Mouse (Mus musculus): Measurements from ENCODE around the gene E130308A19Rik. TPM values are rescaled to one million over a fixed set of nuclear protein-coding genes. Genes with fewer than 3 reads are reported as not detected.

The E130308A19Rik gene
- polyA plus RNA-seq, 1 experiment from 2014 or later, result 24.1 TPM

DNA sequence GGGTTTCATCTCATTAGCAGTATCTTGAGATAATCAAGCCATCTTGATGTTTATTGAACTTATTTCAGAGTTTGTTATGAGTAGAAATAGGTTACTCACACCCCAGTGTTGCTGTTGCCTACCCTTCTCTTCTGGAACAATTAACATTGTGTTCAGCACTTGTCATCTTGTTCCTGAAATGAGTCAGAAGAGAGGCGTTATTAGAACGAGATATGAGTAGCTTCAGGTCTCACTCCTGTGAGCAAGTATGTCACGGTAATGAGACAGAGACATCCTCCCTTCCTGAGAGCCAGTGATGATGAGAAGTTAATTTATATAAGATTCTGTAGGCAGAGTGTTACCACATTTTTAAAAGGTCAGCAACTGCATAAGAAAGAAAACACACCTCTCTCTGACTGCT, 56.5 kb downstream of the E130308A19Rik start:
- H3K4me1 ChIP-seq (replicated peaks; ENCODE audit: control insufficient read depth, insufficient read depth, low read length), result no peaks in the 10 kb centered on the region
- H3K4me3 ChIP-seq (ENCODE audit: low read depth, low read length), result no peak overlapping the region
- no peak overlapping the region for H3K27ac ChIP-seq (ENCODE audit: low read depth)
- H3K9ac ChIP-seq (ENCODE audit: low read length), result no peak overlapping the region
- H3K27me3 ChIP-seq (replicated peaks; ENCODE audit: control insufficient read depth, insufficient read depth, low read length), result no peaks in the 10 kb centered on the region
- no peaks in the 10 kb centered on the region for H3K9me3 ChIP-seq (ENCODE audit: control insufficient read depth, low read length)
- no peak overlapping the region for H3K4me2 ChIP-seq (ENCODE audit: low read length)
- ATAC-seq (replicated peaks; ENCODE audit: low FRiP score, low TSS enrichment, low read depth) (no peak), DNase-seq (ENCODE audit: low spot score) (no peak)
- 73% methylated on average over 3 of the region's 3 CpGs for WGBS
- H3K36me3 ChIP-seq (ENCODE audit: control insufficient read depth, insufficient read depth, low read length), result no peaks in the 10 kb centered on the region

DNA sequence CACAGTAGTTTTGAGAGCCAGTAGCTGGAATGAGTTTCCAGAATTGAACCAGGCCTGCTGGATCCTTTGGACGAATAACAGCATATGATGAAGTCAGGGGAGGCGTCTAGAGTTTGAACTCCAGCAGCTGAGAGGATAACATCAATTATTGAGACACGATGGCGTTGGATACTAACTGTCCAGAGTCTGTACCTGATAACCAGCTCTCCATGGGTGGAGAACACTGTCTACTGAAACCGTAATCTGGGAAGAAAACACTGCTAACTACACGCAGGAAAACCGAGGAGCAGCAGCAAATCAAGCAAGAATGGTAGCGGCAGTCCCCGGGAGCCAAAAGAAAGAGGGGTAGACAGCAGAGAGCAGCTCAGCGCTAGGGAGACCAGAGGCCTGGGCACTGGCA, 56.9 kb downstream of the E130308A19Rik start:
- Histone ChIP-seq H3K4me3 (ENCODE audit: low read depth, low read length) (no peak overlapping the region), H3K4me2 (ENCODE audit: low read length) (no peak overlapping the region), H3K9ac (ENCODE audit: low read length) (no peak overlapping the region), H3K4me1 (replicated peaks; ENCODE audit: control insufficient read depth, insufficient read depth, low read length) (no peaks in the 10 kb centered on the region), H3K27ac (ENCODE audit: low read depth) (no peak overlapping the region), H3K36me3 (ENCODE audit: control insufficient read depth, insufficient read depth, low read length) (no peaks in the 10 kb centered on the region), H3K9me3 (ENCODE audit: control insufficient read depth, low read length) (no peaks in the 10 kb centered on the region), H3K27me3 (replicated peaks; ENCODE audit: control insufficient read depth, insufficient read depth, low read length) (no peaks in the 10 kb centered on the region)
- 72% methylated on average over 10 of the region's 10 CpGs for WGBS
- ATAC-seq (replicated peaks; ENCODE audit: low FRiP score, low TSS enrichment, low read depth) (no peak), DNase-seq (ENCODE audit: low spot score) (no peak)

DNA sequence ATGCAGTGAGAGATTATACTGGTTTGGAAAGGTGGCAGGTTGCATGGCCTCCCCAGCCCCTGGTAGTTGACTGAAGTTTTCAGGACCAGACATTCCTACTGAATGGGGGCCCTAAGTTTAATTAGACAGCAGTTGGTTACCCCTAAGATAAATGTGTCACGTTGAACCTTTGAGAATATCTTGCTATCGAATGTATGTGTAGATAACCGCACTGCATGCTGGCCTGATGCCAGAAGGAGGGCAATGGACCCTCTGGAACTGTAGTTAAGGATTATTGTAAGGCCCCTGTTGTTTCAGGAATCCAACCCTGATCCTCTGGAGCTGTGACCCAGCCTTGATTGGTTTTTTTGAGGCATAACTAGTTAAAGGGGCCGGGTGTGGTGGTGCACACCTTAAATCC, 58.3 kb downstream of the E130308A19Rik start:
- 67% methylated on average over 4 of the region's 4 CpGs for WGBS
- Histone ChIP-seq H3K36me3 (ENCODE audit: control insufficient read depth, insufficient read depth, low read length) (no peaks in the 10 kb centered on the region), H3K9ac (ENCODE audit: low read length) (no peak overlapping the region), H3K4me2 (ENCODE audit: low read length) (no peak overlapping the region), H3K4me3 (ENCODE audit: low read depth, low read length) (no peak overlapping the region), H3K9me3 (ENCODE audit: control insufficient read depth, low read length) (no peaks in the 10 kb centered on the region), H3K4me1 (replicated peaks; ENCODE audit: control insufficient read depth, insufficient read depth, low read length) (no peaks in the 10 kb centered on the region), H3K27ac (ENCODE audit: low read depth) (no peak overlapping the region), H3K27me3 (replicated peaks; ENCODE audit: control insufficient read depth, insufficient read depth, low read length) (no peaks in the 10 kb centered on the region)
- no peak for ATAC-seq (replicated peaks; ENCODE audit: low FRiP score, low TSS enrichment, low read depth)
- no peak for DNase-seq (ENCODE audit: low spot score)

DNA sequence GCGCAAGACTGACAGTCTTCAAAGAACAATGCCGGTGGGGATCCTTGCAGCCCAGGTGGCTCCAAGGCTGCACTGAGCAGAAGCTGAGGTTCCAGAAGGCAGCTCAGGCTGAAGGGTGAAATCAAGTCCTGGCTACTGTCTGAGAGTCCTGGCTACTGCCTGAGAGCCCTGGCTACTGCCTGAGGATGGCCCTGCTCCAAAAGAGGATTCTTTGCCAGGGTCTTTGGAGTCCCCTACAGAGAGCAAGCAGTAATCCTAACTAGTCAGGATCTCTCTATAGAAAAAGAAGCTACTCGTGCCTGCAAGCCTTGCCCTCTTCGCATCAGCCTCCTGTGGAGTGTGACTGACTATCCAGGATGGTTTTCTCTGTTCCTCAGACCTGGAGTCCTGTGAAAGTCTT, 60.7 kb downstream of the E130308A19Rik start:
- no peaks in the 10 kb centered on the region for H3K9me3 ChIP-seq (ENCODE audit: control insufficient read depth, low read length)
- ATAC-seq (replicated peaks; ENCODE audit: low FRiP score, low TSS enrichment, low read depth), result no peak
- 85% methylated on average over 4 of the region's 4 CpGs for WGBS
- no peaks in the 10 kb centered on the region for H3K4me1 ChIP-seq (replicated peaks; ENCODE audit: control insufficient read depth, insufficient read depth, low read length)
- H3K4me3 ChIP-seq (ENCODE audit: low read depth, low read length), result no peak overlapping the region
- no peak overlapping the region for H3K27ac ChIP-seq (ENCODE audit: low read depth)
- no peak overlapping the region for H3K9ac ChIP-seq (ENCODE audit: low read length)
- peaks cover 13% of the 10 kb centered on the region for H3K36me3 ChIP-seq (ENCODE audit: control insufficient read depth, insufficient read depth, low read length)
- H3K27me3 ChIP-seq (replicated peaks; ENCODE audit: control insufficient read depth, insufficient read depth, low read length), result no peaks in the 10 kb centered on the region
- no peak for DNase-seq (ENCODE audit: low spot score)
- no peak overlapping the region for H3K4me2 ChIP-seq (ENCODE audit: low read length)

DNA sequence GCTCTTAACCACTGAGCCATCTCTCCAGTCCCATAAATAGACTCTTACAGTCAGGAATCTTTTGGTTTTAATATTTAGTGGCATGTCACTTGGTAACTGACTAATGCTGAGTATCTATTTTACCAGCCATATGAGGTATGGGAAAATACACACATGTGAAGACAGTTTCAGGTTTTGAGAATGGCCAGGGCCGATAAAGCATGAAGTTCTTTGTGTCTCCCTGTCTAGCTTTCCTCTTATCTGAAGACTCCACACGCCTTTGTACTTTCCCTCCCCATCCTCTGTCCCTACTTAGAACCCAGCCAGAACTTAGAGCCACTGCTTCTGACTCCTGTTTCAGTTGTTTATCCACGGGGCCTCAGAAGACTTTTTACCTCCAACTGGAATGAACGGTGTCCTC, 63.0 kb downstream of the E130308A19Rik start:
- no peak for DNase-seq (ENCODE audit: low spot score)
- H3K36me3 ChIP-seq (ENCODE audit: control insufficient read depth, insufficient read depth, low read length), result peaks cover 13% of the 10 kb centered on the region
- no peaks in the 10 kb centered on the region for H3K4me1 ChIP-seq (replicated peaks; ENCODE audit: control insufficient read depth, insufficient read depth, low read length)
- no peaks in the 10 kb centered on the region for H3K27me3 ChIP-seq (replicated peaks; ENCODE audit: control insufficient read depth, insufficient read depth, low read length)
- H3K27ac ChIP-seq (ENCODE audit: low read depth), result no peak overlapping the region
- no peak for ATAC-seq (replicated peaks; ENCODE audit: low FRiP score, low TSS enrichment, low read depth)
- no peak overlapping the region for H3K4me2 ChIP-seq (ENCODE audit: low read length)
- WGBS, result 85% methylated on average over 4 of the region's 4 CpGs
- no peak overlapping the region for H3K9ac ChIP-seq (ENCODE audit: low read length)
- no peak overlapping the region for H3K4me3 ChIP-seq (ENCODE audit: low read depth, low read length)
- H3K9me3 ChIP-seq (ENCODE audit: control insufficient read depth, low read length), result no peaks in the 10 kb centered on the region

DNA sequence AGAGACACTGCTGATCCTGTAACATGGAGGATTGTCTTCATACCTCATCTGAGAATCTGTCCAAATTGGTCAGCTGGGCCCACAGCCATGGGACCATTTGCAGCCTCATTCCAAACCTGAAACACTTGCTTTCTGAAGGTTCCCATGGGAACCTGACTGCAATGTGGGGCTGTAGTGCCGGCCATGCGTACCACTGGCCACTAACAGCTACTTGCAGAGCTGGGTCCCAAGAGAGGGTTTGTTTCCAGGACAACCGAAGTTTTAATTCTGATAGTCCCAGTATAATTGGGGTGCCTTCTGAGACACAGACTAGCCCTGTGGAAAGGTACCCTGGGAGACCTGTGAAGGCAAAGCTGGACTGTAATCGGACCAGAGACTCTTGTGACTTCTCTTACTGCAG, 64.1 kb downstream of the E130308A19Rik start:
- WGBS, result 89% methylated on average over 4 of the region's 4 CpGs

DNA sequence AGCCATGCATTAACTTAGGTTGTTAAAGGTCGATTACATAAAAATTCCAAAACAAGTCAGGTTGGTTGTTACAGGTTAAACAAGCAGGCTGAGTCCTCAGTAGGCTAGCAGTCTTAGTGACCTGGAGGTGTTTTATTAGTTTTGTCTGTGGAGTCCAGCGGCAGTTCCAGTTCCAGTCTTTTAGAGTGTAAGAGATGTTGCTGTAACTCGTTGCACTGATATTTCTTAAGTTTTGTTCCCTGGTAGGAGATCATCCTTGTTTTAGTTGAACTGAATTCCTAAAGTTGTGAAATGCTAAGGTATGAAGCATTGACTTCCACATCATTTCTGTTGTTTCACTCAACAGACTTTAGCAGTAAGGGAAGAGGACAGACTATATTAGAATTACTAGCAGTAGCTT, 70.8 kb downstream of the E130308A19Rik start:
- ATAC-seq (replicated peaks; ENCODE audit: low FRiP score, low TSS enrichment, low read depth) (no peak), DNase-seq (ENCODE audit: low spot score) (no peak)
- no peak overlapping the region for H3K27ac ChIP-seq (ENCODE audit: low read depth)
- H3K36me3 ChIP-seq (ENCODE audit: control insufficient read depth, insufficient read depth, low read length), result no peaks in the 10 kb centered on the region
- H3K4me1 ChIP-seq (replicated peaks; ENCODE audit: control insufficient read depth, insufficient read depth, low read length), result 0 out of 2 replicates have a peak, but pooled peaks cover 4% of the 10 kb centered on the region
- H3K9me3 ChIP-seq (ENCODE audit: control insufficient read depth, low read length), result no peaks in the 10 kb centered on the region
- no peak overlapping the region for H3K9ac ChIP-seq (ENCODE audit: low read length)
- no peak overlapping the region for H3K4me2 ChIP-seq (ENCODE audit: low read length)
- H3K4me3 ChIP-seq (ENCODE audit: low read depth, low read length), result no peak overlapping the region
- 73% methylated on average over 3 of the region's 3 CpGs for WGBS
- no peaks in the 10 kb centered on the region for H3K27me3 ChIP-seq (replicated peaks; ENCODE audit: control insufficient read depth, insufficient read depth, low read length)

More for the DNA sequence above, 64.1 kb downstream of the E130308A19Rik start:
- H3K4me2 ChIP-seq (ENCODE audit: low read length), result no peak overlapping the region
- H3K36me3 ChIP-seq (ENCODE audit: control insufficient read depth, insufficient read depth, low read length), result peaks cover 13% of the 10 kb centered on the region
- H3K27me3 ChIP-seq (replicated peaks; ENCODE audit: control insufficient read depth, insufficient read depth, low read length), result no peaks in the 10 kb centered on the region
- no peaks in the 10 kb centered on the region for H3K9me3 ChIP-seq (ENCODE audit: control insufficient read depth, low read length)
- no peak overlapping the region for H3K9ac ChIP-seq (ENCODE audit: low read length)
- no peaks in the 10 kb centered on the region for H3K4me1 ChIP-seq (replicated peaks; ENCODE audit: control insufficient read depth, insufficient read depth, low read length)
- DNase-seq (ENCODE audit: low spot score), result no peak
- no peak for ATAC-seq (replicated peaks; ENCODE audit: low FRiP score, low TSS enrichment, low read depth)
- H3K4me3 ChIP-seq (ENCODE audit: low read depth, low read length), result no peak overlapping the region
- no peak overlapping the region for H3K27ac ChIP-seq (ENCODE audit: low read depth)

DNA sequence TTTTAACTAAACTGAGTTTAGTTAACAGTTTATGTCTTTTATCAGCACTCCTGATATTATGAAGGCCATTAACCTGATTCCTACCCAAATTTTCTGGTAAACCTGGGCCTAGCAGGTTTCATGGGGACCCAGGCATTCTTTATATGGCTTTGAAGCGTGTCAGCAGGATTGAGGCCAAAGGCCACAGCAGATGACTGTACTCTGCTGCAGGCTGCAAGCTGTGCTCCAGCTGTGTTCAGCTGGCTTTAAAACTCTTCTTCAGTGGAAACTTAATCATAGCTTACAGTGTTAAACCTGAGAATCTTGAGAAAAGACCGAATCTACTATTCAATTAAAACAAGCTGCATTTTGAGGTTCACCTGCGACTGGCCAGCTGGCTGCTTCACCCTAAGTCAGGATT, 71.9 kb downstream of the E130308A19Rik start:
- WGBS, result 53% methylated on average over 3 of the region's 3 CpGs
- ATAC-seq (replicated peaks; ENCODE audit: low FRiP score, low TSS enrichment, low read depth) (no peak), DNase-seq (ENCODE audit: low spot score) (no peak)
- no peaks in the 10 kb centered on the region for H3K27me3 ChIP-seq (replicated peaks; ENCODE audit: control insufficient read depth, insufficient read depth, low read length)
- H3K9me3 ChIP-seq (ENCODE audit: control insufficient read depth, low read length), result no peaks in the 10 kb centered on the region
- H3K36me3 ChIP-seq (ENCODE audit: control insufficient read depth, insufficient read depth, low read length), result no peaks in the 10 kb centered on the region
- H3K4me3 ChIP-seq (ENCODE audit: low read depth, low read length), result no peak overlapping the region
- H3K4me1 ChIP-seq (replicated peaks; ENCODE audit: control insufficient read depth, insufficient read depth, low read length), result 0 out of 2 replicates have a peak, but pooled peaks cover 4% of the 10 kb centered on the region
- H3K9ac ChIP-seq (ENCODE audit: low read length), result no peak overlapping the region
- H3K4me2 ChIP-seq (ENCODE audit: low read length), result no peak overlapping the region
- H3K27ac ChIP-seq (ENCODE audit: low read depth), result no peak overlapping the region

DNA sequence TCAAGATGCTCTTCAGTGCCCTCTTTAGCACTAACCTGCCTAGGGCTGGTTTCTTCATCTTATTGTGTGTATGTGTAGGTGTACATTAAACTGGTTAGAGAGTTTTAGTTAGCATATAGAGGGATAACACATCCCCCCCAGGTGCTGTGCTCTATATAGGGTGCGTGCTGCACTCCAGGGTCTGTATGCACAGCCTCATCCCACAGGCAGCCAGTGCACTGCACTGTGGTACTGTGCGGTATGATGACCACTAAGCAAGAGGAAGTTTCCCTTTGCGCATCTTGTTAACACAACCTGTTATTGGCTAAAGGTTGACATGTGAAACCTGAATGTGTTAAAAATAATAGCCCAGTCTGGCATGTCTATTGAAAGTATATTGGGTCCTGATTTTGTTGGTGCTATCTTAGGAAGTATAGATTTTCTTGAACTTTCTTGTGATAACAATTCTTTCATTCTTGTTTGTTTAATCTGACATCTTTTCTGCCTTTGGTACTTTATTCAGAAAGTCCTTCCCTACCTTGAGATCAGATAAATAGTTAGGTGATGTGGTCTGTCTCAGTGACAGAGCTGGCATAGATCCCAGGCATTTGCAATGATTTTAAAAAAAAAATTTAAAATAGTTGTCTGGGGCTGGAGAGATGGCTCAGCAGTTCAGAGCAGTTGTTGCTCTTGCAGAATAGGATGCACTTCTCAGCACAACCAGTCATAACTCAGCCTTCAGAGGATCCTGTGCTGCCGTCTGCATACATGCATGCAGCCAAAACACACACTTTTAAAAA, 73.2 kb downstream of the E130308A19Rik start:
- Histone ChIP-seq H3K4me1 (replicated peaks; ENCODE audit: control insufficient read depth, insufficient read depth, low read length) (0 out of 2 replicates have a peak, but pooled peaks cover 4% of the 10 kb centered on the region), H3K27me3 (replicated peaks; ENCODE audit: control insufficient read depth, insufficient read depth, low read length) (no peaks in the 10 kb centered on the region), H3K4me2 (ENCODE audit: low read length) (no peak overlapping the region), H3K9ac (ENCODE audit: low read length) (no peak overlapping the region), H3K9me3 (ENCODE audit: control insufficient read depth, low read length) (no peaks in the 10 kb centered on the region), H3K27ac (ENCODE audit: low read depth) (no peak overlapping the region), H3K36me3 (ENCODE audit: control insufficient read depth, insufficient read depth, low read length) (no peaks in the 10 kb centered on the region), H3K4me3 (ENCODE audit: low read depth, low read length) (no peak overlapping the region)
- ATAC-seq (replicated peaks; ENCODE audit: low FRiP score, low TSS enrichment, low read depth), result no peak
- 77% methylated on average over 4 of the region's 4 CpGs for WGBS
- DNase-seq (ENCODE audit: low spot score), result no peak

Data from intestine, embryonic 14.5 days (tissue).